Mouse (Mus musculus): ENCODE measurements around the gene Rpl19.

Gene Rpl19

DNA sequence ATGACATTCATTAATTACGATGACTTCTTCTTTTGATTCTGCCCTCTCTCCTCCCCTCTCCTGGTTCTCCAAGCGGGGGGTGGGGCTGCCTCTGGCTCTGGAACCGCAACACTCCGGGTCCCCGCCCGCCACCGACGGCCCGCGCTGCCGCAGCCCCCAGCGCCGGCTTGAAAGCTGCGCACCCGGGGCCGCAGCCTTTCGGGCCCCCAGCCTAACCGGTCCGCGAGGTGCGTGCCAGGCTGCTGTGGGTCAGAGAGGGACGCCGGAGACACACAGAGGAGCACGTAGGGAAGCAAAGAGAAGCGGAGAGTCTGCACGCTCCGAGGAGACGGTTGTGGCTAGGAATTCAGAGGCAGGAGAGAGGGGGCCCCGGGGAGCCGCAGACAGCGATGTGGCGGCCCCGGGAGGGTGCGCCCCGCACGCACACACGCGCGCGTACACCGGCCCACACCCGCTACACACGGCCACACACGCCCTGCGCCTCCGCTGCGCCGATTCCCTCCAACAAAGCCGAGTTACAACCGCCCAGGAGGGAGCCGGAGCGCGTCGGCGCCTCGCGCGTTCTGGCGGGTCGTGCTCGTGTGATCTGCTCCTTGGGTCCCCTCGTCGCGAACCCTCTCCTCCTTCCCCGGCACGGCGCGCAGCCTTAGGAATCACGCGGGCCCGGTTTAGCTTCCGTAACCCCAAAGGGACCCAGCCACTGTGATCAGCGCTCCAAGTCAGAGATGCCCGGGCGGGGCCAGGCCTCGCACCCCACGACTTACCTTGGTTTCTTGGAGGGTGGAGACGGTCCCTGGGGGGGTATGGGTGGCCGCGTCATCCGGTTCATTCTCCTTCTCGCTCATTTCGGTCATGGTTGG lies 25.8 kb downstream of the Rpl19 start:
- DNase-seq (ENCODE audit: extremely low read depth, low read depth) = no peak

DNA sequence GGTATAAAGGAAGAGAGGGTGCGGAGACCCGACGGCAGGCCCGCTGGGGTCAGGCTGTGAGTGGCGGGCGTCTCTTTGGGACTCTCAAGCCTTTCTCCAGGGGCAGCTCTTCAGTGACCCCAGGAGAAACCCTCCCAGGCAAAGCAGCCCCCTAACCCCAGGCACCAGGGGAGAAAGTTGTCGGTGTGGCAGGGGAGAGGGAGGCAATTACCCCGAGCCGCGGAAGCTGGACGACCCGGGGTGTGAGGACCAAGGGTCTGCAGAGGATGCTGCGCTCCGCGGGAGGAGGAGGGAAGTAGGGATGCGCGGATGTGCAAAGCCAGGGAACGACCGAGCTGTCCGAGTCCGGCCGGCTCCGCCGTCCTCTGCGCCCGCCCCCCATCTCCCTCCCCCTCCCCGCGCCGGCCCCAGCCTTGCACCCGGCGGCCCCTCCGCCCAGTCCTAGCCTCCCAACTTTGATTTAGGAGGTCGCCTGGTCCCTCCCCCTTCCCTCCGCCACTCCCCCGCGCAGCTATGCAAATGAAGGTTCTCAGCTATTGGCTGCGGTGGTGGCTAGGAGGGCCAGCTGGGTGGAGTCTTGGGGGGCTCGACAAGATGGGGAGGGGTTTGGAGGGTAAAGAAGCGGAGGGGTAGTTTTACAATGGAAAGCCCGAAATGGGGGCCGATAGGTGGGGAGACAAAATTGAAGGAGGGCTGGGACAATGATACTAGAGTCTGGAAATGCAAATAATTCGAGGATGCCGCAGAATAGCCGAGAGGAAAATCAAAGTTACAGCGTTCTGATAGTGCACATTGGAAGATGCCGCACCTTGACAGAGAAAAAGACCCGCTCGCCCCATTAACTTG lies 26.7 kb downstream of the Rpl19 start, which contains the start of gene Stac2:
Stac2 (minus strand) TSS at position 474 of the 846 bp plus-strand sequence.
- DNase-seq (ENCODE audit: extremely low read depth, low read depth) = no peak

DNA sequence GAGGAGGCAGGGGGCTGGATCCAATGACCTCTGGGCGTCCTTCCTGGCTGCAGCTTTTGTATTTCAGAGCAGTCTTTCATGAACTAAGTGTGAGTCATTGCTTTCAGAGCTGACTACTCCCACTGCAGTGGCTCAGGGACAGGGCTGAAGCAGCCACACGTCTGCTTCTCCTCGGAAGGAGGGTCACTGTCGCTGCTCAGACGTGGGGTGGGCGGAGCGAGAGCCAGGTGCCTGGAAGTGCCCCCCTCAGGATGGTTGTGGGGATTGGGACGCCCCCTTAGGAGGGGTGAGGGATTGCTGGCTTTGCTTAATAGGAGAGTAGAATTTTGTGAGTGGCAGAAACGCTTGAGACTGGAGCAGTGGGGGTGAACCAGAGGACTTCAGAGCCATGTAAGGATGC lies 31.0 kb downstream of the Rpl19 start:
- DNase-seq (ENCODE audit: extremely low read depth, low read depth) = no peak

DNA sequence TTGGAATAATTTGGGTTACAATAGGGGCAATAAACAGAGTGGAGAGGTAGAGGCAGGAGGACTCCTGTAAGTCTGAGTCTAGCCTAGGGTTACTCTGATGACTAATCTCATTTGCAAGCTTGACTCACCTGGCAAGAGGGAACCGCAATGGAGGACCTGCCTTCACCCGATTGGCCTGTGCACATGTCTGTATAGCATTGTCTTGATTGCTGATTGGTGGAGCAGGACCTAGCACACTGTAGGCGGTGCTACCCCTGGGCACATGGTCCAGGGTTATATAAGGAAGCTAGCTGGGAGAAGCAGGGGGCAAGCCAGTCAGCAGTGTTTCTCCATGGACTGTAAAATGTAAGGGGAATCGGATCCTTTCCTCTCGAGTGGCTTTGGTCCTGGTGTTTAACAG lies 31.5 kb downstream of the Rpl19 start:
- peak; percentile 54 for DNase-seq (ENCODE audit: extremely low read depth, low read depth)

DNA sequence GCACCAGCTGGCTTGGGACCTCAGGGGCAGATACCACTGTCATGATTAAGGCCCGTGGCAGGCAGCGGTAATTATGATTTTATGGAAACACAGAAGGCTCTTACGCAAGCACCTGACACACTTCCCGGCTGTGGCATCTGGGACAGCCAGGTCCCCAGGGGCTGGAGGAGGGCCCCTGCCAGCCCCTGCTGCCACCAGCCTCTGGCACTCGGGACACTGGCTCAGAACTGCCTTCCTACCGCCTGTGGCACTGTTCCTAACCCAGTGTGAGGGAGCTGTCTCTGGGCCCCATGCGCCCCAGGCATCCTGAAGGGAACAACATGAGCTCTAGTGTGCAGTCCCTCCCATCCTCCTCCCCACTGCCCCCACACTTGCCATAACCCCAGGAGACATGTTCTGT lies 33.2 kb downstream of the Rpl19 start:
- no peak for DNase-seq (ENCODE audit: extremely low read depth, low read depth)

DNA sequence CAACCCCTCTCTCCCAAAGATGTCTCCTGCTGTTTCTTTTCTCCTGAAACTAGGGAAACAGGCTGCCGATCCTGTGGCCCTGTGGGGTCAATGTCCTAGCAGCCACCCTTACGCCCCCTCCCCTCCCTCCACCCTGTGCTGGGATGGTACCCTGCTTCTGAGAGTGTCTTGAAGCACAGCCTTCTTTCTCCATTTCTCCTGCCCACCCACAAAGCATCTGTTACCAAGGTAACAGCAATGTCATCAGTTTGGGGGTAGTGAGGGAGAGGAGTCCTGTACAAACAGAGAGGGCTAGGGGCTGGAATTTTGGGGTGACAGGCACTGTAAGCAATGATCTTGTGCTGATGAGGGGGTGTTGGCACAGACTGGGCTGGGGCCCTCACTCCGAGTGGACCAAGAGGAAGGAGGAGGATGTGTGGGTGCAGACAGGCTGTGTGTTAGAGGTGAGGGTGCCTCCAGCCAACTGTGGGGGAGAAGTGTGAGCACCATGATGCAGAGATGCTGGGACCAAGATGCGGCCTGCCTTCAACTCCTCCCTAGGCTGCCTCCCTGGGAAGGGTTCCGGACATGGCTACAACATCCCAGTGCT lies 33.7 kb downstream of the Rpl19 start:
- DNase-seq (ENCODE audit: extremely low read depth, low read depth) = no peak

DNA sequence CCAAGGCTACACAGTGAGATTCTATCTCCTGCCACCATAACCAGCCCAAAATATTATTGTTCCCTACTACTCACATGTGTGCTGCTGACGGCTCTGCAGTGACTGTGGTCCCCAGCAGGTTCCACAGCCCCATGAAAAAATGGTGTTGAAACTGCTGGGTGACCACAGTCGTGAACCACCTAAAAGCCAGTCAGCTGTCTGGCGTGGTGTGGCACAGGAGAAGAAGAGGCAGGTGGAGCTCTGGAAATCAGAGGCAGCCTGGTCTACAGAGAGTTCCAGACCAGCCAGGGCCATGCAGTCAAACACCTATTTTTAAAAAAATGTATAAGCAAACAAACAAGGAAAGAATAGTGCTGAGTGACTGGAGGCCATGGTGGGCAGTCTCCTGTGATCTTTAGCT lies 34.9 kb downstream of the Rpl19 start:
- DNase-seq (ENCODE audit: extremely low read depth, low read depth) = no peak

DNA sequence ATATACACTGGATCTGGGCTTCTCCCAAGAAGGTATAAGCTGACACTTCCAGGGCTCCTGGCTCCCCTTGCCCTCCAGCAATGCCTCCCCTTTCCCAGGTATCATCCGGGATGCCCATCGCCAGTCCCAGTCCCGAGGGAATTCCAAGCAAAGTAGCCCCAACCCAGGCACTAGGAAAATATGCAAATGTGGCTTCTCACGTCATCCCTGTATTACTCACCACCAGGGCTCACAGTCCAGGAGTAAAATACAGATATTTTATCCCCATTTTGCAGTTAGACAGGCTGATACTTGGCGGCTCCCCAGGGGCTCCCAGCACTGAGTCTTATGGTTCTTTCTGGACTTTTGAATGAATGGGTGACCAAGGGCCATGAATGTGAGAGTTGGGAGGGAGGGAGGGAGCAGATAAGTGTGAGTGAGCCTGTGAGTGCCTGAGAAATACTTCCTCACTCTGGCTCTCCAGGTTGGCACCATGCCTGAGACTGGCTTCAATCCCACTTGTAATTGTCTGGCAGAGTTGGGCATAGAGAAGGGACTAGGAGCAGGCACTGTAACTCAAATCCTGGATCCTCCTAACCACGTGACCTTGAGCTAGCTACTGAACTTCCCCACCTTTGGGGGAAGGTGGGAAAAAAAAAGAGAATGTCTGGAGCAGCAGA lies 35.5 kb downstream of the Rpl19 start:
- DNase-seq (ENCODE audit: extremely low read depth, low read depth) = no peak

DNA sequence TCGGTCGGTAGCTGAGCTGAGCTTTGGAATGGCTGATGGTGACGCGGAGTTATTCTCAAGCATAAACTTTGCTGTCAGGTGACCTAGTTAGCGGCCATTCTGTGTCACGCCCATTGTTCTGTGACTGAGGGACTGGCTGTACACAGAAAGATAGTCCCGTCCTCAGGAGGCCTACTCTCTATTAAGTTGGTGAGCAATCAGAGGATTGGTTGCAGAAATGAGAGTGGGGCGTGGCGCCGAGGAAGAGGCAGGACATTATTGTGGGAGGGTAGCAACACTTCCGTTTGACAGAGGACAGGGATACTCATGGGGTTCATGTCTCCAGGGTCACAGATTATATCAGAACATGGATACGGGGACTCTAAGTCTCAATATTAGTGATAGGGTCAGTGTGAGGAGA lies 39.7 kb downstream of the Rpl19 start:
- DNase-seq (ENCODE audit: extremely low read depth, low read depth) = no peak

DNA sequence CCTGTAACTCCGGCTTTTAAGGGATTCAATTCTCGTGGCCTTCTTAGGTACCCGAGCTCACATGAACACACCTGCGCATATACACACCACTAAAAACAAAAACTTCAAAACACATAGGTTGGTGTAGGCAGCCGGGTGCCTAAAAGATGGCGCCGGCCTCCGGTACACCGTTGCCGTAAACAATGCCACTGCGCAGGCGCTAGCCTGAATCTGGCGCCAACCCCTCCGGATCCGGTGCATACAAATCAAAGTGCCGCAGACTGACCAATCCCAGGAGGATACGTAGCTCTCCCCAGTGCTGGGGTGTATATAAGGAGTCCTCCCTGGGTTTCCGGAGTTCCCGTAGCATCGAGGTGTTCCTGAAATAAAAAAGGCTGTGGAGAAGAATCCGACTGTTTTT lies 40.7 kb downstream of the Rpl19 start:
- DNase-seq (ENCODE audit: extremely low read depth, low read depth) = no peak

DNA sequence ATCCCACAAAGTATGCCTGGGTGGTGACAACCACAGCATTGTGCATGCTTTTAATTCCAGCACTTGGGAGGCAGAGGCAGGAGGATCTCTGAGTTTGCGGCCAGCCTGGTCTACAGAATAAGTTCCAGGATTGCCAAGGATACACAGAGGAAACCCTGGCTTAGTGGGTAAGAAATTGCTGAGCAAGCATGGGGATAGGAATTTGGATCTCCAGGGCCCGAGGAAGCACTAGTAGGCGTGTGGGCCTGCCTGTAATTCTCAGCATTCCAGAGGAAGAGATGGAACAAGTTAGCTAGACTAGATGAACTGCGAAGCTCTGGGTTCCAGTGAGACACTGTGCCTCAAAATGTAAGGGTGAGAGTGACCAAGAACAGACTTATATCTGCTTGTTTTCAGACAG lies 46.9 kb downstream of the Rpl19 start:
- no peak for DNase-seq (ENCODE audit: extremely low read depth, low read depth)

DNA sequence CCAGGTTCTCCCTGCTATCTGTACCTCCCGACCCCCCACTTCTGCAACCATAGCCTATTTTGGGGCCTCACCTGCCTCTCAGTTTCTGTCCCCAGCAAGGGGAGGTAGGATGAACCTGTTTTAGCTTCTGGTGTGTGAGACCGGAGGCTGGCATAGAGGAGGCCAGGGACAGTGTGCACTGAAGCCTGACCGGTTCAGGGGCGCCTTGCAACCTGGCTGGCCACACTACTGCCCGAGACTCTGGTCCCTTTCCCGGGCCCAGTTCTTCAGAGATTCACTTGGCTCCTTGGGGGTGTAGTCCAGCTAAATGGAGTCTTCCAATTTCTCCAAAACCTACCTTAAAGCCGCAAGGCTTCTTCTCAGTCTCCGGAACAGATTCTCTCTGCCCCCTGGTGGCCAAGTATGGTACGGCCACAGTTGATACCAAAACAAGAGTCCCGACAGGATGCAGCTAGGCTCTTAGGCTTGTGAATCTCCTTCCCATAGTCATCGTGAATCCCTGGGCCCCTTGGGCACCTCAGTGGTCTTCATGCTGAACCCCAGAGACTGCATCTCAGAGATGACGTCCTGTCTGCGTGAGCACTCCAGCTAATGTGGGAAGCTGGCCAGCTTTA lies 48.8 kb downstream of the Rpl19 start:
- peak; percentile 57 for DNase-seq (ENCODE audit: extremely low read depth, low read depth)

DNA sequence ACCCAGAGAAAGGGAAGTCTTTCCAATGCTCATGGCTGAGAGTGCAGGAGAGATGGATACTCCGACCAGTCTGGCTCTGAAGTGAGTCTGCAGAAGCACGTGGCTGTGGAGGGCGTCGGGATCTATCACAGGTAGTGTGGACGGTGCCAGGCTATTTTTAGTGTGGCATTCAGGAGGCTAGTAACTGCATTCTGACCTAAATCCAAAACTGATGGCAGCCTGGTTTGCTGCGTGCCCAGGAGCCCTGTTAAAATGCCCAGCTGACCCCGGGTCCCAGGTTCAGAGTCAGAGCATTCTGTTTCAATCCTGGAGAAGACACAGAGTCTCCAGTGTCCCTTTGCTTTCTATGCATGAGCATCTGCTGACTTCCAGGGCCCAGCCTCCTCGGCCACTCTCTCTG lies 50.6 kb downstream of the Rpl19 start:
- no peak for DNase-seq (ENCODE audit: extremely low read depth, low read depth)

All from MEL-GATA-1-ER (cell line).